Mouse (Mus musculus): ENCODE results near the gene Pgghg.

- TF ChIP-seq CTCF (IDR thresholded peaks at IDR 0.05; ENCODE audit: low read depth, low read length): no peak
- TF ChIP-seq GATA1 (IDR thresholded peaks at IDR 0.05; ENCODE audit: borderline replicate concordance, low read length): no peak
- no peak for TF ChIP-seq POLR2AphosphoS5 (IDR thresholded peaks at IDR 0.05; ENCODE audit: insufficient replicate concordance, low read depth, low read length)
- TF ChIP-seq TAL1 (conservative IDR thresholded peaks at IDR 0.05; ENCODE audit: low read depth, low read length): no peak
These were observed 38.9 kb upstream of the Pgghg start for GRCm38 (mm10) chr7:140902036-140902875.

All from G1E (cell line).